Mouse (Mus musculus) kidney, postnatal 0 days (tissue): ENCODE results near the gene Olfr921. TPM values are rescaled to one million over a fixed set of nuclear protein-coding genes. Genes with fewer than 3 reads are reported as not detected.

Experiments used
- ATAC-seq: fragments of 200-750 bp; cut with Nextera tagmentation; replicated peaks from 2 replicates; pipeline ENCODE4 v1.8.0; 2017; ENCODE audit warnings: low read depth, moderate number of reproducible peaks, moderate TSS enrichment, moderate library complexity; ENCODE audit not compliant: low FRiP score
- DNase-seq: peaks from one replicate; pipeline ENCODE4 v3.0.0-alpha.2; 2016; ENCODE audit warnings: low spot score
- H3K27ac ChIP-seq: fragments of 300-500 bp; sonication (generic); 2 replicates; pipeline ENCODE4 v1.5.1; 2014; ENCODE audit warnings: mild to moderate bottlenecking
- H3K27me3 ChIP-seq: fragments of 300-500 bp; sonication (generic); 2 replicates; pipeline ENCODE4 v1.6.1; 2014; ENCODE audit warnings: low read length, mixed read lengths; ENCODE audit not compliant: insufficient read depth
- H3K36me3 ChIP-seq: fragments of 300-500 bp; sonication (generic); 2 replicates; pipeline ENCODE4 v1.6.1; 2014; ENCODE audit warnings: low read length, mixed read lengths; ENCODE audit not compliant: insufficient read depth
- H3K4me1 ChIP-seq: fragments of 300-500 bp; sonication (generic); replicated peaks from 2 replicates; pipeline ENCODE4 v1.6.1; 2014; ENCODE audit warnings: antibody characterized with exemption, low read length, mixed read lengths; ENCODE audit not compliant: insufficient read depth
- H3K4me2 ChIP-seq: fragments of 300-500 bp; sonication (generic); 2 replicates; pipeline ENCODE4 v1.6.1; 2014; ENCODE audit warnings: mild to moderate bottlenecking, low read length, moderate library complexity, mixed read lengths
- H3K4me3 ChIP-seq: fragments of 300-500 bp; sonication (generic); replicated peaks from 2 replicates; pipeline ENCODE4 v1.5.1; 2014; ENCODE audit warnings: low read depth, low read length
- H3K9ac ChIP-seq: fragments of 300-500 bp; sonication (generic); 2 replicates; pipeline ENCODE4 v1.6.1; 2014; ENCODE audit warnings: low read depth, low read length
- H3K9me3 ChIP-seq: fragments of 300-500 bp; sonication (generic); replicated peaks from 2 replicates; pipeline ENCODE4 v1.6.1; 2016; ENCODE audit warnings: low read length, inconsistent platforms, mixed read lengths
- CTCF ChIP-seq: IDR thresholded peaks from 2 replicates; pipeline ENCODE4 v1.5.1; 2016; ENCODE audit warnings: antibody characterized with exemption, low read depth, mild to moderate bottlenecking, moderate library complexity
- WGBS: fragments of 180-500 bp; shearing (Covaris S2); extraction: QIAGEN DNeasy Blood & Tissue Kit; methylation state at CpG from one replicate; pipeline ENCODE4 v1.1.7; 2014; 5-methylcytosine and 5-hydroxymethylcytosine counted together
- polyA plus RNA-seq: library from polyadenylated mRNA; unstranded; fragments of >200 nt; fragmentation: Nextera tagmentation; extraction: Ambion mirVana; gene quantifications from 2 replicates; pipeline ENCODE4 v1.2.1, GENCODE M21; 2015

Gene Olfr921
- polyA plus RNA-seq, 1 experiment from 2014 or later: not detected

DNA sequence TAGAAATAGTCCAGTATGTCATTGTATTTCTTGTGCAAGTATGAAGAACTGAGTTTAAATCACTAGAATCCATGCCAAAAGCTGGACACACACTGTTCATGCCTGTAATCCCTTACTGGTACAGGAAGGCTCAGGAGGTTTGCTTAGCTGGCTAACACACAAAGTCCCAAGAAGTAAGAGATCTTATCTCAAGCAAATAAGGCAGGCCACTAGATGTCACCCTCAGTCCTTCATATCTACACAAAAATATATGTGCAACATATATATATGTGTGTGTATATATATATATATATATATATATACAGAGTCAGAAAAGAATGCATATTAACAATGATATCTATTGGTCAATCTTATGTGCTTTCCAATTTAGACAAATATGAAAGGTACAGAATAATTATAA, 32.8 kb downstream of the Olfr921 start:
- no peak overlapping the region for H3K4me2 ChIP-seq
- H3K36me3 ChIP-seq: no peaks in the 10 kb centered on the region
- H3K4me1 ChIP-seq: no peaks in the 10 kb centered on the region
- no peak overlapping the region for H3K27ac ChIP-seq
- H3K9me3 ChIP-seq: no peaks in the 10 kb centered on the region
- H3K27me3 ChIP-seq: no peaks in the 10 kb centered on the region
- DNase-seq (no peak), ATAC-seq (no peak)
- no peak overlapping the region for H3K4me3 ChIP-seq
- TF ChIP-seq CTCF: no peak
- H3K9ac ChIP-seq: no peak overlapping the region

DNA sequence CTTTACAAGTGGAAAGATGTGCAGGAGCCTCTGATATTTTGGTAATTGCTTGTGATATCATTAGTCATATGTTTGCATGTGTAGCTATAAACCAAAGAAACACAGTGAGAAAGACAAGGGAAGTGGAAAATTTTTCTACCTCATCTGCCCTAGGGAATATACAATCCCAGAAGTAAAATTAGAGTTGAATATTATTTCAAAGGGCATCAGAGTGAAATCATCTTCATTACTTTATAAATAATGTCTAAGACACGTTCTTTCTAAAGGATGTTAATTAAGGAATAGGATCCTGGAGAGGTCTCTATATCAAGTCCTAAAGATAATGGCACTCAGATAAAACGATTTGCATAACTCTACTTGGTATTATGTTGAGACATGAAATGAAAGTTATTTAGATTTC, 41.4 kb downstream of the Olfr921 start, which contains the start of gene Olfr922:
TSS of gene Olfr922 (plus strand) at position 301 of the 400 bp plus-strand sequence.
- ATAC-seq (no peak), DNase-seq (no peak)
- H3K9ac ChIP-seq: no peak within 1 kb of the TSS
- no peaks in the 10 kb centered on the region for H3K9me3 ChIP-seq
- H3K27ac ChIP-seq: no peak within 1 kb of the TSS
- no peaks in the 10 kb centered on the region for H3K27me3 ChIP-seq
- WGBS: 59% methylated on average over 2 of the region's 2 CpGs
- H3K36me3 ChIP-seq: no peaks in the 10 kb centered on the region
- H3K4me1 ChIP-seq: no peaks in the 10 kb centered on the region
- no peak for TF ChIP-seq CTCF
- H3K4me2 ChIP-seq: no peak within 1 kb of the TSS
- no peak within 1 kb of the TSS for H3K4me3 ChIP-seq

DNA sequence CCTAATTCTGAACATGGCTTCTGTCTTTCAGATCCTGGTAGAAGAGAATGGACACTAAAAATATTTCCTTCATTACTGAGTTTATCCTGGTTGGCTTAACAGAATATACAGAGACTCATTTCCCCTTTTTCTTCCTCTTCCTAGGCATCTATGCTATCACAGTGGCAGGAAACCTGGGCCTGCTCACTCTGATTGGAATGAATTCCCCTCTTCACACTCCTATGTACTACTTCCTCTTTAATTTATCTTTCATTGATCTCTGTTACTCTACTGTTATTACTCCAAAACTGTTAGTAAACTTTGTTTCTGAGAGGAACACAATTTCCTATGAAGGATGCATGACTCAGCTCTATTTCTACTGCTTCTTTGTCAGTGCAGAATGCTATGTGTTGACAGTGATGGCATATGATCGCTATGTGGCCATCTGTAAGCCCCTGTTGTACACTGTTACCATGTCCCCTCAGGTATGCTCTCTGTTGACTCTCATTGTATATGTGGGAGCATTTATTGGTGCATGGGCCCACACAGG, 42.7 kb downstream of the Olfr921 start:
- Histone ChIP-seq H3K4me2 (no peak overlapping the region), H3K36me3 (no peaks in the 10 kb centered on the region), H3K27me3 (no peaks in the 10 kb centered on the region), H3K4me3 (no peak overlapping the region), H3K27ac (no peak overlapping the region), H3K9ac (no peak overlapping the region), H3K4me1 (no peaks in the 10 kb centered on the region), H3K9me3 (no peaks in the 10 kb centered on the region)
- WGBS: 80% methylated on average over 1 of the region's 1 CpGs
- no peak for TF ChIP-seq CTCF
- DNase-seq: no peak
- ATAC-seq: no peak

DNA sequence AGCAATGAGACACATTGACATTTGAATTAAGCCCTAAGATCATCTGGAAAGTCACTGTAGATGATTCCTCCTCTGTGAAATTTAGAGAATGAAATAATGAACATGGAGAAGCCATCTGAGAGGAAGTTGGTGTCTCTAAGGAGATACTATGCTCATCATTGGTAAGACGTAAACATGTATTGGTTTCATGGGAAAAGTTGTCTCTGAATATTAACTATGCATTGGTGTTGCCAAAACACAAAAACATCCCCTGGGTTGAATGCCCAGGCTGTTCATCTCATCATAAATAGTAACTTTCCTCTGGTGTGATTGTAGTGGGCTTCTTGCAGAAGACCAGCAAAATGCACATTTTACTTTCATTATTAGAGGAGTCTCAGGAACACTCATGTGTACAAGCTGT, 53.4 kb downstream of the Olfr921 start, which contains the start of gene Olfr923:
TSS of gene Olfr923 (plus strand) at position 301 of the 400 bp plus-strand sequence.
- no peaks in the 10 kb centered on the region for H3K4me1 ChIP-seq
- no peaks in the 10 kb centered on the region for H3K36me3 ChIP-seq
- no peak within 1 kb of the TSS for H3K4me3 ChIP-seq
- ATAC-seq (no peak), DNase-seq (no peak)
- no peak within 1 kb of the TSS for H3K9ac ChIP-seq
- WGBS: 90% methylated on average over 1 of the region's 1 CpGs
- no peaks in the 10 kb centered on the region for H3K27me3 ChIP-seq
- no peaks in the 10 kb centered on the region for H3K9me3 ChIP-seq
- no peak within 1 kb of the TSS for H3K27ac ChIP-seq
- no peak for TF ChIP-seq CTCF
- H3K4me2 ChIP-seq: no peak within 1 kb of the TSS

Other genes starting within 250 kb of the Olfr921 start
- gene Olfr910, start 235.2 kb upstream of the Olfr921 start, polyA plus RNA-seq: not detected in 2 replicates
- not detected in 2 replicates for gene Olfr912, start 192.9 kb upstream of the Olfr921 start, polyA plus RNA-seq
- gene Olfr913, start 180.3 kb upstream of the Olfr921 start, polyA plus RNA-seq: not detected in 2 replicates
- gene Olfr914, start 168.0 kb upstream of the Olfr921 start, polyA plus RNA-seq: not detected in 2 replicates
- not detected in 2 replicates for gene Olfr916, start 113.2 kb upstream of the Olfr921 start, polyA plus RNA-seq
- gene Olfr917, start 107.2 kb upstream of the Olfr921 start, polyA plus RNA-seq: not detected in 2 replicates
- gene Olfr918, start 98.5 kb upstream of the Olfr921 start, polyA plus RNA-seq: not detected in 2 replicates
- gene Olfr919, start 69.4 kb upstream of the Olfr921 start, polyA plus RNA-seq: not detected in 2 replicates
- 23.0 and 24.7 TPM in 2 replicates for gene Vwa5a, start 54.8 kb upstream of the Olfr921 start, polyA plus RNA-seq
- gene Olfr920, start 20.8 kb upstream of the Olfr921 start, polyA plus RNA-seq: 0.05 and 0.08 TPM in 2 replicates
- gene Olfr922, start 41.5 kb downstream of the Olfr921 start, polyA plus RNA-seq: not detected in 2 replicates
- not detected in 2 replicates for gene Olfr923, start 53.5 kb downstream of the Olfr921 start, polyA plus RNA-seq
- gene Olfr924, start 71.4 kb downstream of the Olfr921 start, polyA plus RNA-seq: not detected in 2 replicates
- gene Olfr26, start 82.0 kb downstream of the Olfr921 start, polyA plus RNA-seq: not detected in 2 replicates
- not detected in 2 replicates for gene Olfr926, start 104.1 kb downstream of the Olfr921 start, polyA plus RNA-seq
- gene Olfr930, start 156.7 kb downstream of the Olfr921 start, polyA plus RNA-seq: not detected in 2 replicates
- gene Olfr933, start 199.2 kb downstream of the Olfr921 start, polyA plus RNA-seq: not detected in 2 replicates
- not detected in 2 replicates for gene Olfr934, start 215.2 kb downstream of the Olfr921 start, polyA plus RNA-seq
- not detected in 2 replicates for gene Olfr935, start 226.6 kb downstream of the Olfr921 start, polyA plus RNA-seq